Mouse (Mus musculus) testis, adult 2 months (tissue): ENCODE measurements around the gene Nav2. TPM values are rescaled to one million over a fixed set of nuclear protein-coding genes. Genes with fewer than 3 reads are reported as not detected.
A peak's percentile ranks its signal among the peaks of the same experiment; 100 is the strongest.

Experiments
- H3K27ac ChIP-seq: fragments of 200-500 bp; 2 replicates; pipeline ENCODE4 v1.5.1; 2012; ENCODE audit warnings: low read depth, low read length; ENCODE audit not compliant: control insufficient read depth, insufficient read depth
- H3K27me3 ChIP-seq: fragments of 200-500 bp; 2 replicates; pipeline ENCODE4 v1.6.1; 2012; ENCODE audit warnings: mild to moderate bottlenecking, low read length, moderate library complexity; ENCODE audit not compliant: control insufficient read depth, insufficient read depth
- H3K36me3 ChIP-seq: fragments of 200-500 bp; 2 replicates; pipeline ENCODE4 v1.6.1; 2012; ENCODE audit warnings: mild to moderate bottlenecking, low read length; ENCODE audit not compliant: control insufficient read depth, insufficient read depth
- H3K4me1 ChIP-seq: fragments of 200-500 bp; 2 replicates; pipeline ENCODE4 v1.6.1; 2012; ENCODE audit warnings: low read length; ENCODE audit not compliant: control insufficient read depth, insufficient read depth
- H3K4me3 ChIP-seq: fragments of 200-500 bp; 2 replicates; pipeline ENCODE4 v1.5.1; 2012; ENCODE audit warnings: low read depth, mild to moderate bottlenecking, low read length, moderate library complexity, mixed read lengths; ENCODE audit not compliant: control insufficient read depth
- CTCF ChIP-seq: fragments of 200-500 bp; IDR thresholded peaks from 2 replicates; pipeline ENCODE4 v1.5.1; 2012; ENCODE audit warnings: low read depth, mild to moderate bottlenecking, inconsistent platforms, low read length, moderate library complexity; ENCODE audit not compliant: control insufficient read depth, insufficient read depth, insufficient replicate concordance
- POLR2A ChIP-seq: fragments of 200-500 bp; IDR thresholded peaks from 2 replicates; pipeline ENCODE4 v1.6.1; 2012; ENCODE audit warnings: low read depth, mild to moderate bottlenecking, inconsistent platforms, low read length, moderate library complexity; ENCODE audit not compliant: control insufficient read depth
- polyA plus RNA-seq: library from polyadenylated mRNA; depleted of rRNA; stranded (reverse); fragments of >200 nt; gene quantifications from 2 replicates; pipeline ENCODE4 v1.2.3, GENCODE M21; 2012

Gene Nav2
- polyA plus RNA-seq, 1 experiment = 20.8 TPM

DNA sequence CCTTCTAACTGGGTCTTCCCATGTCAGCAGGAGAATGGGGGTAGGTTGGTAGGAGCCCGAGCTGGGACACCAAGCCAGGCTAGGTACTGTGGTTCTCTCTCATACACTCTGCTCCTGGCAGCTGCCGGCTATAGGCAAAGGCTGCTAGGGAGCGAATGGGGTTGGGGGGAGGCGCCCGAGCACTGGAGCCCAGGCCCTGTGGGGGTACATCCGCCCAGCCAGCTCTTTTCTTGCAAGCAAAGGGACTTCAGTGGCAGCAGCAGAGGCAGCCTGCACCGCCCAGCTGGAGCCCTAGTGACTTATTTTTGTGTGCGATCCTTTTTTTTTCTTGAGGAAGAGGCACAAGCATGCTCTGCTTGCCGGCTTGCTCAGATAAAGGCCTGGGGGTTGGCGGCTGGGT is 51.6 kb downstream of the Nav2 start:
- no peaks in the 10 kb centered on the region for H3K27me3 ChIP-seq
- no peaks in the 10 kb centered on the region for H3K36me3 ChIP-seq
- no peak for TF ChIP-seq POLR2A
- no peak overlapping the region for H3K27ac ChIP-seq
- H3K4me3 ChIP-seq = peak overlapping the region; percentile 45
- H3K4me1 ChIP-seq = peaks cover 7% of the 10 kb centered on the region

DNA sequence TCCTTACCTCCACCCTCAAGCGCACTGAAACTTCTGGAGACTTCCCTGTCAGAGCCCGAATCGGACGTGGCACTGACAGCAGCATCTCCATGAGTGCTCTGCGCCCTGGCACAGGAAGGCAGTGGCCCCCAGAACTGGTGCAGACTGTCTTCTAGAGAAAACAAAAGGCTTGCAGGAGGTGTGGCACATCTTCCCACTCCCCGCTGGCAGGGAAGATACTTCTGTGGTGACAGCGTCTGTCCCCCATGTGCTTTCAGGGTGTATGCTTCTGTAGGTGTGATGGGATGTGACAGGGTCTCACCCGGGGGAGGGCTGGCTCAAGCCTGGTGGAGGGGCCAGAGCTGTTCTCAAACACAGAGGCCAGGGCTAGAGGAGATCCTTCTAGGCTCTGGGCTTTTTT is 53.0 kb downstream of the Nav2 start:
- H3K27me3 ChIP-seq = no peaks in the 10 kb centered on the region
- no peak overlapping the region for H3K4me3 ChIP-seq

DNA sequence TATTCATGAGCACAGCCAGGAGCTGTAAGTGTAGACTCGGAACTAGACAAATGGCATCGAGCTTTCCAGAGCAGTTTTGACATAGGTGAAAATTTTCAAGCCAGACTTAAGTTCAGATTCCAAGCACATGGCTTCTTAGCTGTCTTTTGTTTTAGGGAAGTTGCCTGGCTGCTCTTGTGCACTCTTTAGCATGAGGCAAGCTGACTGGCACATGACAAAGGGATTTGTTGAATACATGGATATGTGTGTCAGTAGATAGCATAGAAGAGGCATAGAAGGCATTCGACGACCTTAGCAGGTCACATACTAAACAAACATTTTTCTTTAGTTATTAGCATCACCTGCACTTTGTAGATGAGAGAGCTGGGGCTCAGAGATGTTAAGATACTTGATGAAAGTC is 53.4 kb downstream of the Nav2 start:
- Histone ChIP-seq H3K4me1 (peaks cover 7% of the 10 kb centered on the region), H3K36me3 (no peaks in the 10 kb centered on the region), H3K4me3 (no peak overlapping the region), H3K27me3 (no peaks in the 10 kb centered on the region), H3K27ac (no peak overlapping the region)
- TF ChIP-seq CTCF = no peak
- TF ChIP-seq POLR2A = no peak

More for the DNA sequence above, 53.0 kb downstream of the Nav2 start:
- H3K4me1 ChIP-seq = peaks cover 7% of the 10 kb centered on the region
- no peaks in the 10 kb centered on the region for H3K36me3 ChIP-seq
- TF ChIP-seq CTCF (no peak), POLR2A (no peak)
- no peak overlapping the region for H3K27ac ChIP-seq

DNA sequence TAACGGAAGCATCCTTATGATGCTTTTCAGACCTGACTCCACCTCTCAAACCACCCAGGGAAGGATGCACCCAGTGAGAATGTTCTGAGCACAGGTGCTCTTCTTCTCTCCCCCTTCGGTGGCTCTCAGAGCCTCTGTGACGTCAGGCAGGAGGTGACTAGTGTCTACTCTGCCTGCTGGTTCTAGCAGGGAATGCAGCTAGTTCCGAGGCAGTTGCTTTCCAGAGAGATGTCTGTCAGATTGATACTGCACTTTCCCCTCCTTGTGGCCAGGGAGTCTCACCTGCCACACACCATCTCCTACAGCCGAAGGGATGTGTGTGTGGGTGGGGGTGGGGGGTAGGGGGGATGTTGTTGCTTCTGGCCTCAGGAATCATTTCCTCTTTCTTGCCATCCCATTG is 54.6 kb downstream of the Nav2 start:
- Histone ChIP-seq H3K27me3 (no peaks in the 10 kb centered on the region), H3K27ac (no peak overlapping the region), H3K4me1 (peaks cover 7% of the 10 kb centered on the region), H3K4me3 (no peak overlapping the region), H3K36me3 (no peaks in the 10 kb centered on the region)
- TF ChIP-seq POLR2A = no peak
- no peak for TF ChIP-seq CTCF

DNA sequence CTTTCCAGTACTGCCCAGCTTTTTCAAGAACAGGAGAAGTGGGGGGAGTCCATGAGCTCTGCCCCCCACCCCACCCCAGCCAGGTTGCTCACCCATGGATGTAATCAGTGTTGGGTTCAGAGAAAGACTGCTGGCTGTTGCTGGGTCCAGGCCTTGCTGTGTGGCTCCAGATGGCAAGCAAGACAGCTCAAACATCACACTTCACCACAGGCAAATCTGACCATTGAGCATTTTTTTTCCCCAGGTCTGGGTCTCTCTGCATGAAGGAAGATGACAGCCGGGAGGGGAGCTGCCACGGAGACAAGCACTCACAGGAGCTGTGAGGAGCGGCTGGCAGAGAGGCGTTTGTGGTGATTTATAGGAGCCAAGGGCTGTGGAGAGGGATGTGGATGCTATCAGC is 55.0 kb downstream of the Nav2 start:
- H3K27me3 ChIP-seq = no peaks in the 10 kb centered on the region
- TF ChIP-seq CTCF (no peak), POLR2A (no peak)
- H3K27ac ChIP-seq = no peak overlapping the region
- no peak overlapping the region for H3K4me3 ChIP-seq
- H3K36me3 ChIP-seq = no peaks in the 10 kb centered on the region
- peaks cover 7% of the 10 kb centered on the region for H3K4me1 ChIP-seq

DNA sequence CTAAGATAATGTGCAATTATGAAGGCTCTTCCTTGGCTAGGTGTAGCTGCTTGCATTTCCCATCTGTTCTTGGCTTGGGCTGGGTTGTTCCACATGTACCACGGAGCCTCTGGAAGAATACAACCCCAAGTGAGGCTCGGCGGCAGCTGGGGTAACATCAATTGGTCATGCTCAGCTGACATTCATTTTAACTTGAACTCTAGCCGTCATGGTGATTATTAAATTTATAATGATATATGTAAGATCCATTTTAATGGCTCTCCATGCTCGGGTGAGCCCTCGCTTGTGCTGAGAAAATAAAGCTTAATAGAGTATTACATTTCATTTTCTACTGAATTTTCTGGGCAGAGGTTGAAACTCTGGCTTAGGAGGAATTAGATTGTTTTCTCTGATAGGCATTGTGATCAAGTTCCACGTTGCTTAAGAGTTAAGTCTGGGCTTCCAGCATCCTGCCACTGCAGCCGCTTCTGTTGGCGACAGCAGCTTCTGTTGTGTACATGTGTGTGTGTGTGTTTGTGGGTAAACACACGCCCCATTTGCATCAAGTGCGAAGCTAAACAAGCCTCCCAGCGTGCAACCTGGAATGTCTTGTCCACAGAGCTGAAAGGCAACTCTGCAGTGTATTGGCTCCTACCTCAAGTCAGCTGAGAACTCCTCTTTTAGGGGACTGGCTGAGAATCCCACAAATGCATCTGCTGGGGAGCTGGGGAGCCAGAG is 57.4 kb downstream of the Nav2 start:
- H3K4me1 ChIP-seq = no peaks in the 10 kb centered on the region; the same call in 1 of the 2 replicates
- no peak overlapping the region for H3K4me3 ChIP-seq
- no peak overlapping the region for H3K27ac ChIP-seq
- H3K27me3 ChIP-seq = no peaks in the 10 kb centered on the region
- H3K36me3 ChIP-seq = no peaks in the 10 kb centered on the region
- TF ChIP-seq CTCF (no peak), POLR2A (no peak)

DNA sequence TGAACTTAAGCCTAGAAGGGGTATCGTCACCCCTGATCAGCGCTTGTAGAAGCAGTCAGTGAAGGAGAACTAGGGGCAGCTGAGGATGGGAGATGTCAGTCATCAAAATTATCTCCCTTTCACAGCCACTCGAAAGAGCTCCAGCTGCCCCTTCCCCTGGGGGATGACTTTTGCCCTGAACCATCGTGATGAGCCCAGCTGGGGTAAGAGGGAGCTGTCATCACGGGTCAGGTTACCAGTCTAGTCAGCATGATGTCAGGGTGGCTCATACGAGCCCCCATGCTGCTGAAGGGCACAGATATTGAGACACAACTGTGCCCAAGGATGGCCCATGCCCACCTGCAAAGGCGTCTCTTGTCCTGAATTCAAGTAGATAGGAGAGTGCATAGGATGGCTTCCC is 72.5 kb downstream of the Nav2 start:
- H3K4me3 ChIP-seq = no peak overlapping the region
- no peak for TF ChIP-seq CTCF
- TF ChIP-seq POLR2A = no peak
- H3K27me3 ChIP-seq = no peaks in the 10 kb centered on the region
- no peaks in the 10 kb centered on the region for H3K36me3 ChIP-seq
- H3K27ac ChIP-seq = no peak overlapping the region
- no peaks in the 10 kb centered on the region for H3K4me1 ChIP-seq

DNA sequence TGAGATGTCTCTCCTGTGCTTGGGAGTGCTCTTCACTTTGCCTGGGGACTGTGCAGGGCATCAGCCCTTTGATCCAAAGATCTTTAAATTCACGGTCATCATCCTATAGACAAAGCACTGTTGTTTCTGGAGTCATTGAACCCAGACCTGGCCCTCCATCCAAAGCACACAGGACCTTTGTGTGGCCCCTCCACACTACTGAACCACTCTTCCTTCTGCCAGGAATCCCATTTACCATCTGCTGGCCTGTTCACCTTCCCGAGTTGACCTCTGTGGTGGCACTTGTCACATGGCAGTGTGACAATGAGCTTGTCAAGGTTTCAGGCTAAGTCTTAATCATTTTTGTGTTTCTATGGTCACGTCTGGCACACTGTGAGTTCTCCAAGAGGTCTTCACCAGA is 73.3 kb downstream of the Nav2 start:
- no peaks in the 10 kb centered on the region for H3K36me3 ChIP-seq
- H3K4me3 ChIP-seq = no peak overlapping the region
- no peaks in the 10 kb centered on the region for H3K4me1 ChIP-seq
- H3K27ac ChIP-seq = no peak overlapping the region
- H3K27me3 ChIP-seq = no peaks in the 10 kb centered on the region
- TF ChIP-seq CTCF = no peak
- no peak for TF ChIP-seq POLR2A
